Mouse (Mus musculus) left cerebral cortex, postnatal 25 days (tissue): ENCODE measurements around the gene Rhox4b. TPM values are rescaled to one million over a fixed set of nuclear protein-coding genes. Genes with fewer than 3 reads are reported as not detected.
"Not testable (repeated sequence)": the region's sequence is repeated elsewhere in the genome, so short reads cannot be mapped to it uniquely, and the experiment has no call there.

Experiments used
- DNase-seq, 2 experiments: peaks; one replicate each; pipeline ENCODE4 v3.0.0; 2022; ENCODE audit warnings: low spot score in 2 of 2, mixed read lengths in 1 of 2
- intact Hi-C: fragments of 180-260 bp; cut with DNase I; formaldehyde crosslinking; loops from one replicate; pipeline ENCODE4 v1.15.1; 2025
- total RNA-seq, 2 experiments: library from RNA; stranded (reverse); gene quantifications; 2 replicates each; pipeline ENCODE4 v1.2.3; 2021

Rhox4b gene
- total RNA-seq: not detected

DNA sequence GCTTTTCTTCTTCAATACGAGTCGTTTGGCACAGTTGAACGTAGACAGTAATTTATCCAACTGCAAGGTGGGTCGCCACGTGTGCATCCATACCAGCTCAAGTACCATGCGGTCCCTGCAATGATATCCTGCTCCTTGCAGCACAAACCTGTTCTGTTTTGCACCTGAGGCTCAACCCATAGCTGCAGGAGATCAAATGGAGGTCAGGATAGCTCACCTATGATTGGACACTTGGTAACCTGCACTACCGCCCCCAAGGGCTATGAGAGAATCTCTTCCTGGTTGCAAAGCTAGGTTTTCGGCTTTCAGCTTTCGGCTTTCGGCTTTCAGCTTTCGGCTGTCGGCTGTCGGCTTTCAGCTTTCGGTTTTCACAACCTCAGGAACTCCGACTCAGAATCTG lies at the start of gene Rhox4b:
TSS of gene Rhox4b (plus strand) at position 301 of the 400 bp plus-strand sequence.
- DNase-seq, intact Hi-C loops: not testable (repeated sequence)

GRCm38 (mm10) chrX:37390548-37390947 lies 41.7 kb upstream of the Rhox4b start, which contains the start of gene Rhox4a2:
Rhox4a2 (plus strand) TSS chrX:37390848.
- intact Hi-C loops: not testable (repeated sequence)

GRCm38 (mm10) chrX:37411767-37412166 lies 20.5 kb upstream of the Rhox4b start, which contains the start of gene Rhox2b:
Rhox2b (plus strand) TSS chrX:37412067.
- intact Hi-C loops: not testable (repeated sequence)

More at GRCm38 (mm10) chrX:37390548-37390947, 41.7 kb upstream of the Rhox4b start, which contains the start of gene Rhox4a2:
- not testable (repeated sequence) for DNase-seq

GRCm38 (mm10) chrX:37453380-37453779 lies 21.1 kb downstream of the Rhox4b start, which contains the start of gene Rhox2c:
Rhox2c (plus strand) TSS chrX:37453680.
- intact Hi-C loops, DNase-seq: not testable (repeated sequence)

More at GRCm38 (mm10) chrX:37411767-37412166, 20.5 kb upstream of the Rhox4b start, which contains the start of gene Rhox2b:
- DNase-seq: not testable (repeated sequence)

GRCm38 (mm10) chrX:37458285-37458684 lies 26.0 kb downstream of the Rhox4b start, which contains the start of gene Rhox3c:
Rhox3c (plus strand) TSS chrX:37458585.
- intact Hi-C loops, DNase-seq: not testable (repeated sequence)

GRCm38 (mm10) chrX:37480037-37480436 lies 47.7 kb downstream of the Rhox4b start, which contains the start of gene Rhox4c:
Rhox4c (plus strand) TSS chrX:37480337.
- DNase-seq, intact Hi-C loops: not testable (repeated sequence)

Other genes with a start within 250 kb of the Rhox4b start
- 100 to 1,000 TPM; 227 to 238 TPM for gene Ndufa1, start 241.3 kb upstream of the Rhox4b start, total RNA-seq
- gene Rnf113a1, start 241.2 kb upstream of the Rhox4b start, total RNA-seq: 1 to 10 TPM; 7.4 TPM
- gene Gm9, start 221.5 kb upstream of the Rhox4b start, total RNA-seq: not detected
- not detected for gene Rhox1, start 210.2 kb upstream of the Rhox4b start, total RNA-seq
- not detected for gene Rhox2a, start 187.5 kb upstream of the Rhox4b start, total RNA-seq
- not detected for gene Rhox3a, start 182.6 kb upstream of the Rhox4b start, total RNA-seq
- not detected for gene Rhox4a, start 167.2 kb upstream of the Rhox4b start, total RNA-seq
- not detected for gene Rhox3a2, start 52.5 kb upstream of the Rhox4b start, total RNA-seq
- not detected for gene Rhox4a2, start 41.6 kb upstream of the Rhox4b start, total RNA-seq
- gene Rhox2b, start 20.4 kb upstream of the Rhox4b start, total RNA-seq: not detected
- not detected for gene Rhox2c, start 21.2 kb downstream of the Rhox4b start, total RNA-seq
- not detected for gene Rhox3c, start 26.1 kb downstream of the Rhox4b start, total RNA-seq
- not detected for gene Rhox4c, start 47.8 kb downstream of the Rhox4b start, total RNA-seq
- not detected for gene Rhox2d, start 60.9 kb downstream of the Rhox4b start, total RNA-seq
- gene Rhox4d, start 81.9 kb downstream of the Rhox4b start, total RNA-seq: not detected
- not detected for gene Rhox2e, start 98.0 kb downstream of the Rhox4b start, total RNA-seq
- not detected for gene Rhox3e, start 109.5 kb downstream of the Rhox4b start, total RNA-seq
- gene Rhox4e, start 124.9 kb downstream of the Rhox4b start, total RNA-seq: not detected
- gene Rhox2f, start 138.9 kb downstream of the Rhox4b start, total RNA-seq: not detected
- gene Rhox3f, start 148.5 kb downstream of the Rhox4b start, total RNA-seq: not detected
- gene Rhox4f, start 175.2 kb downstream of the Rhox4b start, total RNA-seq: not detected
- not detected for gene Rhox3g, start 196.1 kb downstream of the Rhox4b start, total RNA-seq
- gene Rhox2g, start 211.0 kb downstream of the Rhox4b start, total RNA-seq: not detected
- gene Rhox4g, start 218.8 kb downstream of the Rhox4b start, total RNA-seq: not detected
- not detected for gene Rhox3h, start 236.3 kb downstream of the Rhox4b start, total RNA-seq
- gene Rhox2h, start 240.8 kb downstream of the Rhox4b start, total RNA-seq: not detected